Mouse (Mus musculus) embryo, embryonic 10 days (tissue): ENCODE data around the gene Pde1c.

Experiments
- DNase-seq: peaks from one replicate; pipeline ENCODE4 v3.0.0-alpha.2; 2015; ENCODE audit warnings: low spot score

The Pde1c gene

DNA sequence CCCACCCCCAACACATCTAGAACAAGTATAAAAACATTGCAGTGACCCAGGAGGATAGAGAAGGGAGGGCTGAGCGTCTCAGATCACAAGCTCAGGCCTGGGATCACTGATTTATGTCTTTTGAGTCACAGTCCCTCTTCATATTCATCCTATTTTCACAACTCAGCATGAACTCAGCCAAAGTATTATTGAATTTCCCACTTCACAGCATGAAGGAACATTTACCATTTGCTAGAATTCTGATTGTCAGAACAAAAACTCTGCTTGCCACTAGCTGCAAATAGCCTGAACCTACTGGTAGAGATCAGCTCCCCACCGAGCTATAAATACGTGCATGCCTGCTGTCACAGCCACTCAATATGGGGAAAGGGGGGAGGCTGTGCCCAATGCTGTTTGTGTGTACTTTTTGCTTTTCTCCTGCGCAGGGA, 492.5 kb downstream of the Pde1c start:
- DNase-seq: no peak

DNA sequence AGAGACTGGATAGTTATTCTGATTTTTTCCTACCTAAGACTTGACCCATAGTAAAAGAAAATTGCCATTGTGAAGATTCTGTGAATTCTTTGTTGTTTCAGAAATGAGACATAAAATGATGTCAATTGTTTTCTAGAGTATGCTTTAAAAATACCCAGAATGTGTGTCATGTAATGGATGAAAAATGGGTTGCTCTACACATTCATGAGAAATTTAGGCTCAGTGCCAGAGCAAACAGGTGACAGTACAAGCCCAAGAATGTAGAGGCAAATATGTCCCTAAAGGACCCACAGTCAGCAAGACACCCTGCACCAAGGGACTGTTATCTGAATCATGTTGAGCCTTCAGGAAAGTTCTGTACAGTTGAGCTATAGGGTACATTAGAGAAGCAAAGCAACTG, 500.4 kb downstream of the Pde1c start:
- DNase-seq: no peak

DNA sequence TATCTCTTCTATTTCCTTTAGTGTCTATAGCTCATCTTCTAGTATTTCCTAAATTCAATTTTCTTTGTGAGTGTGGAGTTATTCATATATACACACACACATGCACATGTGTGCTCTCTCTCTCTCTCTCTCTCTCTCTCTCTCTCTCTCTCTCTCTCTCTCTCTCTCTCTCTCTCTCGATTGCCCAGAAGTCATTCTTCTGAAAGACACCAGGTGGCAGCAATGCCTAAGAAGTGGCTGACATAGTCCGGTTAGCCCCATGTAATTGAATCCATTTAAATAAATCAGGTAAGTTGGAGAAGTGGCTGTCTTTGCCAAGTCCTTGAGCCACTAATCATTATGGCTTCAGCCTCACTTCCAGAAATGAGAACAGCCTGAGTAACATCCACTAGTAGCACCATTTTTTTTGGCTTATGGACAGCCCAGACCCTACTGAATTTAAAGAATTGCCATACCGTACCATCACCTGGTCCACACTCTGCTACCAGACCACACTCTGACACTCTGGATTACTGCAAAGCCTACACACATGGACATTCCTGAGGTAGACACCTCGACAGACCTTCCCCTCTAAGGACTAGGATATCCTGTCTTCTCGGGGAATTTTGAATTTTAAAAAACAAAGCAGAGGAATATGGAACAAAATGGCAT, 502.1 kb downstream of the Pde1c start:
- peak; percentile 77 for DNase-seq

DNA sequence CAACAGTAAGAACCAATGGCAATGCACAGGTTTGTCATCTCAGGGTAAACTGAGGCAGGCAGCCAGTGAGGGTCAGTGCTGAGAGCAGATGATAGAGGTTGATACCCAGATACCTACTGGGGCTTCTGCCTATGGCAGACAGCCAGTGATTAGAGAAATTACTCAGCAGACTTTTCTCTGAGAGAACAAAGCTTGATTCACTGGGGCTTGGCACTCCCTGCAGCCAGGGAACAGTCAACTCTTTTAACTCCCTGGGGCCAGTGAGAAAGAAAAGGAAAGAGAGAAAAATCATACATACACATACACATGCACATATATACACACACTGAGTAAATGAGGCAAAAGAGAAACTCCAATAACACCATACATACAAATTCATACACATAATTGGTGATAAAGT, 505.2 kb downstream of the Pde1c start:
- no peak for DNase-seq

DNA sequence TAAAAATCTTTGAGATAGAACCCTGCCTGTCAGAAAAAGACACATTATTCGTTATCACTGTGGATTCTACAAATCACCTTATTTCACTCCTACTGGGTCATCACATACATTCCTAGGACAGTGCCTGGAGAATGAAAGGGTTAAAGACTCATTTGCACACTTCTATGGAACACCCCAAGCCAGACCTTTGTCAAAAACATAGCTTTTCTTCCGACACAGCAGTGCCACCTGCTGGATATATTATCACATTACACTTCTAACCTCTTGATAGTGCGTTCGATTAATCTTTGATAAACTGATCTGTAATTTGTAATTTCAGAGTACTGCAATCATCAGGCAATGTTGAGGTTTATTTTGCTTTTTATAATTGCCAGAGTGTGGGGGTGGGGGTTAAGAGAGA, 519.8 kb downstream of the Pde1c start:
- peak; percentile 71 for DNase-seq

DNA sequence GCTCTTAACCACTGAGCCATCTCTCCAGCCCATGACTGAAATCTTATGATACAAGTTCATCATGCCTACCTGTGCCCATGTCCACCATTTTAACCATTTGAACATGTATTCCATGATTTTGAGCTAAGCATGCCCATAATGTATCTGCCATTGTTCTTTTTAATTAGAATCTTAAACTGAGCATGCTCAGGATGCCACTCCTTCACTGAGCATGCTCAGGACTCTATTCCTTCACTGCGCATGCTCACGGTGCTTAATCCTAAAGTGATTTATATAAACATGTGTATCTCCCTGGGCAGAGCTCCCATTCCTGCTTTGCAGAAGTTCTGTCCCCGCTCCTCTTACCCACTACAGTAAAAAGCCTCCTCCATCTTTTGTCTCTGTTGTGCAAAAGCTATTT, 520.3 kb downstream of the Pde1c start:
- DNase-seq: no peak

DNA sequence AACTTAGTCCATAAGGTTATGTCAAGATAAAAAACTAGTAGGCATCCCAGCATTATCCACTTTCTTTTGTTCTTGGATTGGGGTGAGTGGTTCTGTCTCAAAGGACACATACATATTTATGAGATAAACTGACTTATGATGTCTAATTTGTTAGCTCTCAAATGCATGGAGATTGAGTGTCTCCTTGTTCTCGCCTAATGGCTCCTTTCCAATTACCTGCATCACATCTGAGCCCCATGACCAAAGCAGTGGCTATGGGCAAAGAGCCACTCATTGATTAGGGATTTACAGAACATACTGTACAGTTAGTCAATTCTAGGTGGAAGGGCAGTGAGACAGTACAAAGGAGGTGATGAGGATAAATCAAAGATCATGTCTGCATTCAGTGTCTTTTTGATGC, 524.2 kb downstream of the Pde1c start:
- no peak for DNase-seq

DNA sequence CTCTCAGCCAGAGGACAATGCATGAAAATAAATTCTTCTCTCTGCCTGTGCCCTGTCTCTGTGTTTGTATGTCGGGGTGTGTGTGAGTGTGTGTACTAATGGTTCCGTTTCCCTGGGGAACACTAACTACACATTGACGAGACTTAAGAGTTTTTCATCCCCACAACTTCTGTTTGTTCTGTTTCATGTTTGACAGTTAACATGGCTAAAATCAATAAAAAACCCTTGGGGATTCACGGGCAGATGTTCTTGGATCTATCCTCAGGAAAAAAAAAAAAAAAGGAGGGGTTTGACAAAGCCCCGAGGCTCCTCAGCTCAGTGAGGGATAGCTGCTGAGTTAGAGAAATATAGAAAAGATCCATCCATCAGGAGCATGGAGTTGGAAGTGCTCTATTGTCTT, 524.6 kb downstream of the Pde1c start:
- DNase-seq: no peak

DNA sequence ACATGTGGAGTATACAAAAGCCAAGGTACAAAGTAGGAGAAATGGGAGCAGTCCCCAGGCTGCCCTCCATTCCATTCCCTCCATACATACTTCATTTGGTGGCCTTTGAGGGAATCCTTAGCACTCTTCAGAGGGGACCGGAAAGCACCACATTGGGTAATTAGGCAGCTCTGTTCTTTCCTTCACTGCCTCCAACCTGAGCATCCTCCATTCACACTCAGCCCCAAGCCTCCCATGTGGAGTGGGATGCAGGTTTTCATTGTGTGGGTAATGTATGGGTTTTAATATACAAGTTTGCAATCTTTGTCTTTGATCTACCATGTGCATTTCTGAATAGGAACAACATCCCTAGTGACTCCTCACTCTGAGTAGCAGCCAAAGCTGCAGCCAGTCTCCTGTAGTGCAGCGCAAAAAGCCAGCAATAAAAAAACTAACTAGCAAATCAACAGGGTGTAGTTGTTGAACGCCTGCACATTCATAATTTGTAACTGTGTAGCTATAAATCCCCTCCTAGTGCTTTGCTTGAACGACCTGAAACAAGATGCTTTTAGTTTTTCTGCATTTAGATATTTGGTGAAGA, 529.3 kb downstream of the Pde1c start:
- no peak for DNase-seq

DNA sequence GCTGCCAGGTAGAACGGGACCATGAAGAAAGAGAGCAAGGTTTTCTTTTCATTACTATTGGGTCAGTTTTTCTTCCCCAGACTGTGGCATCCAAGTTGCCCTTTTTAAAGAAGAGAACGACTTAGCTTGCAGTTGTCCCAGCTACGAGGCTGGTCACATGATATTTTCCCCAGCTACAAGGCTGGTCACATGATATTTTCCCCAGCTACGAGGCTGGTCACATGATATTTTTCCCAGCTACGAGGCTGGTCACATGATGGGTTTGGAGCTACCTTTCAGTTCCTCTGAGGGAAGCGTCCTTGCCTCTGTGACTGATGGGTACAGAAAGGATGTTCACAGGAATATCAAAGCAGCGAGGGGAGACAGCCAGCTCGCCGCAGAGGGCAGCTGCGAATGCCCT, 533.8 kb downstream of the Pde1c start:
- no peak for DNase-seq

DNA sequence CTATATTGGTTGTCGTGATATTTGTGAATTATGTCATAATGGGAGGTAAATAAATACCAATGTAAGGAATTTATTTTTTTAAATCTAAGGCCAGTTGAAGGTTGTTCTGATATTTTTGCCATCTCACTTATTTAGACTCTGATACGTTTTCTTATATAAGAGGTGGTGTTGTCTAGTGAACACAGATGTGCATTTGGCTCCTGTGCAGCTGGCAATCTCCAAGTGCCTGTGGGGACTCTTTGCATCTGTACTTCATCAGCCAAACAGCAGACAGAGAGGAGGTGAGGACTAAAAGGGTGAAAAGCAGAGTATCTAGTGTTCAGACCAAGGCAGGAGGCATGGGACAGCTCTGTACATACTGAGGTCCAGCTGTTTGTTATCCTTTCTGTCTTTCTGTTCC, 536.7 kb downstream of the Pde1c start:
- DNase-seq: no peak

DNA sequence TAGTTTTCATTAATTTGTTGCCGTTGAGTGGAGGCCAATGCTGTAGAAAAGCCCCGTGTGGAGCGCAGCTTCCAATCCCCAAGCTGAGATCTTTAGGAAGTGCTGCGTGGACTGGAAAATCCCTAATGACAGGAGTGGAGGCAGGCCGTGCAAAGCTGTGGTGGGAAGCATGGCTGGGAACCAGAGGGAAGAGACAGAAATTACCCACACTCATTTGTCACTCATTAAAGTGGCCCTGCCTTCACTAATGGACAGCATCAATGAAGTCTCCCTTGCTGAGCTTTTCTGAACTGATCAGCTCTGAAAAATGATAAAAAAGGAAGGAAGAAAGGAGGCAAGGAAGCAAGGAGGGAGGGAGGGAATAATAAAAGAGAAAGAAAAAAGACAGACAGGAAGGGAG, 538.9 kb downstream of the Pde1c start:
- DNase-seq: no peak

DNA sequence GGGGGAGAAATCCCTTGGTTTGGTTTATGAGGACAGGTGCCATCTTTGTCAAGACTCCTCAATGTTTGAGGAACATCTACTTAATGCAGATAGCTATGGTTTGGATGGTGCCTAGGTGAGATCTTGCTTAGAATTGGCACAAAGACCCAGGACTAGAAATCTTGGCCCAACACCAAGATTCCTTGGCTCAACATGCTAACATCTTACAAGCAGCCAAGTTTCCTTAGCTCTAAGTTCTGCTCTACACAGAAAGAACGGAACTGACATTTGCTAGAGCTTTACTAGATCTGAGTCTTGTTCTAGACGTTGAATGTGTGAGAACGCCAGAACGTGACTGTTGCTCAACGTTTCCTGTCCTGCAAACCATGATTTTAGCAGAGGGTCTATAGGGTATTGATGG, 540.9 kb downstream of the Pde1c start:
- no peak for DNase-seq

DNA sequence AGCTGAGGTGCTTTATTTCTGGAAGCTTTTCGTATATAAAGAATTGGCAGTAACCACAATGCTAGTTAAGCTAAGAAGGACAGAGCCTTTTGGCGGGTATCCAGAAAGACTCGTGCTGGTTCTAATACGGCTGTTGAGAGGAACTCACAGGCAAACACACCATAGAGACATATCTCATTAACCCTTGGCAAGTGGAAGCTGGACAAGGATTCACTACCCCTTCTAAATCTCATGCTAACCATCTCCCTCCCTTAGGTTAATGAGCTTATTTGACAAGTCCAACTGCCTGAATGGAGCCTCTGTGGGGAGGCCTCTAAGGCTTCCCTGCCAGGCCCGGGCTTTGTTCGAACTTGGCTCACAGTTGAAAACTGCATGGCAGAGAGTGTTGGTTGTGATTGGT, 541.6 kb downstream of the Pde1c start:
- no peak for DNase-seq

DNA sequence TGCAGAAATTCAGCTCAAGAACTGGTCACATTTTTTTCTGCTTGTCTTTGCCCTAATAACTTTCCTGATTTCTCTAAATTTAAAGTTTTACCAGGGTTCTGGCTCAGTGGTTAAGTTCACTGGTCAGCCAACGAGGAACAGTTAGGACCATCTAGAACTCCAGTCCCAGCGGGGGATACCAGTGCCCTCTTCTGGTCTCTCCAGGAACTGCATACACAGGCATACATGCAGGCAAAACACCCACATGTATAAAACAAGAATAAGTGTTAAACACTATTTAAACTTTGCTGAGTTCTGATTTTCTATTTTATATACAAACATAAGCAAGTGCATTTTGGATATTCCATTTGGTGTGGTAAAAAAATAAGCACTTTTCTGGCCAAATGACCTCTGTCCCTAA, 543.4 kb downstream of the Pde1c start:
- DNase-seq: peak; percentile 20
